Mouse (Mus musculus) MN1 (cell line): ENCODE measurements around the gene Mrnip.
"Not testable (repeated sequence)": the region's sequence is repeated elsewhere in the genome, so short reads cannot be mapped to it uniquely, and the experiment has no call there.

Experiments used
- DNase-seq: peaks from one replicate; pipeline ENCODE4 v3.0.0-alpha.2; 2016; ENCODE audit warnings: low spot score

The Mrnip gene

DNA sequence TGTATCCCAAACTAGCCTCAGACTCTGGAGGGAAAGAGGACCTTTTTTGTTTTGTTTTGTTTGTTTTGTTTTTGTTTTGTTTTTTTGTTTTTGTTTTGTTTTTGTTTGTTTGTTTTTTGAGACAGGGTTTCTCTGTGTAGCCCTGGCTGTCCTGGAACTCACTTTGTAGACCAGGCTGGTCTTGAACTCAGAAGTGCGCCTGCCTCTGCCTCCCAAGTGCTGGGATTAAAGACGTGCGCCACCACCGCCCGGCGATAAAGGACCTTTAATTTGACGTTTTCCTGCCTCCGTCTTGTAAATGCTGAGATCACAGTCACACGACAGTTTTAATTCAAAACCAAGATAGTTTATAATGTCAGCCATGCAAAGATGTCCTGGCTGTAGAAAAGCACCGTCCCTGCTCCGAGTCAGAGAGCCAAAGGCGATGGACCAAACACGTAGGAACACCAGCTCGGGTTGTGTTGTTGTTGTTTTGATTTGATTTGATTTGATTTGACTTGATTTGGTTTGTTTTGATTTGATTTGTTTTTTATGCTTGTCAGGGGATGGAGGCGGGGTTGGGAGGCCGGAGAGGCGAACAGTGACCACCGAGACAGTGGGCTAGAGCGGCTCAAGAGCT is at the start of gene Mrnip:
Gene Mrnip (plus strand): TSS at position 334 of the 619 bp plus-strand sequence.
- DNase-seq = not testable (repeated sequence)

DNA sequence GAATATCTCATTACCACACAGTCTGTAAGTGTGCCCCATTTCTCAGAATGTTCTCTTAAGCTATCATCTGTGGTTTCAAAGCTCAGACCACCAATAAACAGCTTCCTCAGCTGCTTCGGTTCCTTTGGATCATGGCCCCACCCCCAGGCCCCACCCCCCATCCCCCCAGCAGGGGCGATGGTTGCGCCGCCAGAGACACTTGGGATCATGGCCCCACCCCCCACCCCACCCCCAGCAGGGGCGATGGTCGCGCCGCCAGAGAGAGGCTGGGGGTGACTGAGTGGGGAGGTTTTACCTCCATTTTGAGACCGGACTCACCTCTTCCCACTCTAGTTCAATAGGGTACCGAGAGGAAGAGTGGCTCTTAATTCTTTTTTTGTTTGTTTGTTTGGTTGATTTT is 46.5 kb upstream of the Mrnip start:
- no peak for DNase-seq

DNA sequence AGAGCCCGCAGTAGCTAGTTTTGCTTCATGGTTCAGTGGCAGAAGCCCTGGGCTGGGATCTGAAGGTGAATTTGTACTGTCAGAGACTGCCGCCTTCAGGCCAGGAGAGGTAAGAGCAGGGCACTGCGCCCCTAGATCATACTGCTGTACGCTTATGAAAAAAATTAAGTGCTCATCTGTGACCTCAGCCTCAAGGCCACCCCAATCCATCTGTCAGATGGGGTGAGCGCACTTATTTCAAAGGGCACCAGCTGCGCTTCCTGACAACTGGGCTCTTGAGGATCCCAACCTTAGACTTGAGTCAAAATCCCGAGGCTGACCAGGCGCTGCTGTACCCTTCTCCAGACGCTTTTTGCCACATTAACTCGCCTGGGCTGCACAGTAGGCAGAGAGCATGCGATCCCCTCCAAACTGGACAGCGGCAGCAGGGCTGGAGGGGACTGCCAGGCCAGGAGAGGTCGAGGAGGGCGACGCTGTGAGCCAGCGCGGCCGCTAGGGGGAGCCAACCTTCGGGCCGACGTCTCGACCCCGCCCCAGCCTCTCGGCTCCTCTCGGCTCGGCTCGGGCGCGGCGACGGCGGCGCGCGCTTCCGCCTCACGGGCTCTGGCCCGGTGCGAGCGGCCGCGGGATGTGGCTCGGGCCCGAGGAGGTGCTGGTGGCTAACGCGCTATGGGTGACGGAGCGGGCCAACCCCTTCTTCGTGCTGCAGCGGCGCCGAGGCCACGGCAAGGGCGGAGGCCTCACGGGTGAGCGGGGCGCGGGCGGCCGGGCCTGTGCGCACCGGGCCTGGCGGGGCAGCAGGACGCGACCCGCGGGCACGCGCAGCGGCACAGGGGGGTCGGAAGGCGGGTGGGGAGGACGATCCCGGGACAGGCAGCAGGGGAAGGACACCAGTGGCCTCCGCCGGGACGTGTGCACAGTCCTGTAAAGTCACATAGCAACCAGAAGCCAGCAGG is 43.2 kb upstream of the Mrnip start, which contains the start of gene Tbc1d9b:
Gene Tbc1d9b (plus strand): TSS at position 586 of the 956 bp plus-strand sequence.
- peak; percentile 96 for DNase-seq

DNA sequence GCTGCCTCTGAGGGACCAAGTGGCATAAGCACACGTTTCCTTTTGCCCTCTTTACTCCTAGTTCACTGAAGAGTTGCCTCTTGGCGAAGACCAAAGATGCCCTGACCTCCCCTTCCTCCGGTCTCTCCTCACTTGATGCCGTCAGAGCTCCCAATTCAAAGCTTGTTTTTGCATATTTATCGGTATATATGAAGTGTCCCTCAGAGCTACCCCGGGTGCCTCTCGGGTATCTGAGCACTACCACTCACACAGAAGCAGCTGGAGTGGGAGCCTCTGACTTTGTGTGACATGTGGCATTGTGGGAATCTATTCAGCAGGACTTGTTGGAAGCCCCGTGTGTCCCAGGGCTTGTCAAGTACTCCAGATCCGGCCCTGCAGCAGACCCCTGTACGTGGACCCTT is 42.4 kb upstream of the Mrnip start:
- DNase-seq = peak; percentile 21

DNA sequence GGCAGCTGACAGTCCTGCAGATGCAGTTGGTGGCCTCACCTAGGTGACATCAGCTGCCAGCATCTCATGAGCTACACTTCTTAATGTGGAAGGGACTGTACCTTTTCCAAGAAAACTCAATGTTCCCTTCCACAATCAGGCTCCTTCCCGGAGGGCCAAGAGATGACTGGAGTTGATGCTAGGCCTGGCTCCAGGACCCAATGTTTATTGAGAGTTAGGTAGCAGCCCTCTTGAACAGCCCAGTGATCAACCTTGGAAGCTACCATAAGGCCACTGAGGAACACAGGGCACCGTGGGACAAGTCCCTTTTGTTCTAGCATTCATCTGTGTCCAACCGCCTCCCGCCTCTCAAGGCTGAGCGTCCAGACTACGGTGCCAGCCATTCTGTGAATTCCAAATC is 42.0 kb upstream of the Mrnip start:
- DNase-seq = no peak

DNA sequence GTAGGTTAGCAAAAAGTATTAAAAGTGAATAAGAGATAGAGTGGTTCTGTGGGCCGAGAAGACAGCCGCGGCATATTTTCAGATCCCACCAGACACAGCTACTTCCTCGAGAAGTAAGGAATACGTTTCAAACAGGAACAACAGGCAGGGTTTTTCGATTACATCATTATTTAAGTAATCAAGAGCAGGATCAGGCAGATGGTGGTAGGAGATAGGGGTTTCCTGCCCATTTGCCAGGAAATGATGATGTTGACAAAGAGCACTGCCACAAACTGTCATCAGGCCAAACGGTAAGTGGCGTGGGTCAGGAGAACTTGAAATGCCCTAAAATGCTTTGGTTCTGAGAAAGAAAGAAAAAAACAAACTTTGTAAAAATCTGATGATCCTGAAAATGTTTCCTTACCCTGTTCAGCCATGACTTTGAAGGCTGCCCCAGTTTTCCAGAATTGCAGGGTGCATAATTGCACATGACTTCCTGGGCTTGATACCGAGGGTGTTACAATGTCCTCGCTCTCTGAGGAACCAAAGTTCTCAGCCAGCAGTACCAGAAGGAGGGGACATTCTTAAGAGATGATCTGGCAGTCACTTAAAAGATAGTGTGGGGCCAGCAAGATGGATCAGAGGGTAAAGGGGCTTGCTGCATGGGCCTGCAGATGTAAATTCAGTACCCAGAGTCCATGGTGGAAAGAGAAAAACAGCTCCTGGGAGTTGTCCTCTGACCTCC is 39.9 kb upstream of the Mrnip start:
- DNase-seq = no peak

DNA sequence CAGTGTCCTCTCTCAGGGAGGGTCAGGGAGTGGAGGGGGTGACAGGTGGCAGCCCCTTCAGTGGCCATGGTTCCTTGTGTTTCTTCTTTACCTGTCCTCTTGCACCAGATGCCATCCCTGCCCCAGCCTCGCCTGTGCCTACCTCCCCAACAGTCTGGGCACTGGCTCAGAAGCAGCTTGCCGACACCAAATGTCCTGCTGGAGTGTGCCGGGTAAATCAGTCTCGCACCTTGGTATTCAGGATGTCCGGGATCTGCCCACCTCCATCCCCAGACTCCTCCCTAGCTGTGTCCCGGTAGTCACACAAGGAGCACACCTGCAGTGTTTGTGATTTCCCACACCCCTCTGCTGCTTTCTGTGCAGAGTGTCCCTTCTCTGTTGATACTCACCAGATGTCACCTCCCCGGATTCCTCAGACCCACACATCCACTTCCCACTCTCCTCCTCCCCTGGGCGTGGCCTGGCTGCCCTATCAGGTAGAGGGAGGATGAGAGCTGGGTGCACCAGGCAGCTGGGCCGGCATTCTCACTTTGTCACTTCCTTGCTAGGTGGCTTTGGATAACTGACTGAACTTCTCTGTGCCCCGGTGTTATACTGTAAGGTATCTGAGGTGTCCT is 35.9 kb upstream of the Mrnip start:
- no peak for DNase-seq

DNA sequence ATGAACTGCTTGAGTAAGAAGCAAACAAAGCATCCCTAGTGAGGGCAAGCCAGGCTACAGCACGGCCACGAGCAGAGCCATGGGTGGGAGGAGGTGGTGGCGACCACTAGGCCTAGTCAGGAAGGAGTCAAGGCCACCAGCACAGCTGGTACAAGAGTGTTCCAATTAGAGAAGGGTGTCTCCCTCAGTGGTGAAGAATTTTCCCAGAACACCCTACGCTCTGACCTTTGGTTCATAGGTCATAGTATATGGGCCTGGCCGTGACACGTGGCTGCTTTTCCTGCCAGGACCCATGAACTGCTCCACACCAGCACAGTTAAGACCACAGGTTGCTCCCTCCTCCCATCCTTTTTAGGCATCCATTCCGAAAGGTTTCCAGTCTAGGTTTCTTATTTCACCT is 34.7 kb upstream of the Mrnip start:
- DNase-seq = no peak

DNA sequence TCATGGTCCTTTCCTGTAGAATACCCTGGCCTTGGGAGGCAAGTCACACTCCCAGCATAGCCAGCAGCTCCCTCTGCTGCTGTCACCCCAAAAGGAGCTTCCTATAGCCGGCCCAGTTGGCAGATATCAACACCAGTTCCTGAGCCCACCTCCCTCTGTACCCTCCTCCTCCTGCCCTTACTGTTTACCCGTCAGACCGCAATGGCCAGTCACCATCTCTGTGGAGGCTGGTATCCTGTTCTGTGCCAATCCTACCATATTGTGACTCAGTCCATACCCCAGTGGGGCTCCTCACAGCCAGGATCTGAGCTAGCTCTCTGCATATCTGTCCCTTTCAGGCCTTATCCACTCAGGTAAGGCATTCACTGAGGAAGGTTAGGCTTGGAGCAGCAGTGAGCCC is 28.7 kb upstream of the Mrnip start:
- no peak for DNase-seq

DNA sequence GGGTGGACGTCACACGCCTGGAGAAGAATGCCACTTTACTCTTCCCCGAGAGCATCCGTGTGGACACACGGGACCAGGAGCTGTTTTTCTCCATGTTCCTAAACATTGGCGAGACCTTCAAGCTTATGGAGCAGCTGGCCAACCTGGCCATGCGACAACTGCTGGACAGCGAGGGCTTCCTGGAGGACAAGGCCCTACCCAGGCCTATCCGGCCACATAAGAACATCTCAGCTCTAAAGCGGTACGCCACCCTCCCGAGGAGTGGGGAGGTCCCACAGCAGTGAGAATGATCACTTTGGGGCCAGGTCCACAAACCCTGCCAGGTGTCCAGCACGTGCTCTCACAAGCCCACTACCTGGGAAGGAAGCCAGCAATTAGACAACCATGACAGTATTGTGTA is 28.1 kb upstream of the Mrnip start:
- no peak for DNase-seq

DNA sequence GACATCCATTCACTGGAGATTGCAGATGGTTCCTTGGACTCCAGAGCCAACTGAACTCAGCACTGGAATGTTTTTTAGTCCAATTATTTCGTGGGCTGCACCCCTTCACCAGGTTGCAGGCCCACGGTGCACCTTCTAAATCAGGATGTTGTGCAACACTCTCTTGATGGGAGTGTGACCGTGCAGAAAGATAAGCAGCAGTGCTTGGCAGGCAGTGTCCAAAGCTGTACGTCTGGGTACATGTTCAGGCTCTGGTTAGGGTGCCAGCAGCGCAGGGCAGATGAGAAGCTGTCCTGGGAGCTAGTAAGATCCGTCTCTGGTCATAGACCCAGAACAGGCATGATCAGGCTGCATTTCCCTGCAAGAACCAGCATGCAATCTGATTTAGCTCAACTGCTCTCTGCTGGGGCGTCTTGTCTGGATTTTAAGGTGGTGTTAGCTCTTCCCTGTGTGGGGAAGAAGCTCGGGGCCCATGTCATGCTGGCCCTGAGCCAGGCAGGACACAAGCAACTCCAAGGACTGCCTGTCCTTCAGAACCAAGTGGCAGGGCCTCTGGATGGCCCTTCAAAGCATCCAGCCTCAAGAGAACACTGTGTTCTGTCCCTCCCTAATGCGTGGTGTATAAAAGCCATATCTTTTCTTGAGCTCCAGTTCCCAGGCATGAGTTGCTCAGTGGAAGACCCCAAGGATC is 26.8 kb upstream of the Mrnip start:
- DNase-seq = peak; percentile 68

DNA sequence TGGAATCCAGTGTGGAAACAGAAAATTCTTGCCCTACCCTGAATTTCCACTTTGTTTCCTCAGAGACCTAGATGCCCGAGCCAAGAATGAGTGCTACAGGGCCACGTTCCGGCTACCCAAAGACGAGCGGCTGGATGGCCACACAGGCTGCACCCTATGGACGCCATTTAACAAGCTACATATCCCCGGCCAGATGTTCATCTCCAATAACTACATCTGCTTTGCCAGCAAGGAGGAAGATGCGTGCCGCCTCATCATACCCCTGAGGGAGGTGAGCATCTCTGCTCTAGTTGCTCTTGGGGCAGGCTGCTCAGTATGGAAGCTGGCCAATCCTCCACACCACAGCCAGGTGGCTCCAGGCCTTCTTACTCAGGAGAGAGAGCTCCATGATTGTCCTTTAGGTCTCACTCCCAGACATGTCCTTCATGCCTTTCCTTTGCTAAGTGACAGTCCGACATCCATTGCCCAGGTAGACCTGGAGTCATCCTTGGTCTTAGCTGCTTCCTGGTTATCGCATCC is 26.2 kb upstream of the Mrnip start:
- DNase-seq = no peak

DNA sequence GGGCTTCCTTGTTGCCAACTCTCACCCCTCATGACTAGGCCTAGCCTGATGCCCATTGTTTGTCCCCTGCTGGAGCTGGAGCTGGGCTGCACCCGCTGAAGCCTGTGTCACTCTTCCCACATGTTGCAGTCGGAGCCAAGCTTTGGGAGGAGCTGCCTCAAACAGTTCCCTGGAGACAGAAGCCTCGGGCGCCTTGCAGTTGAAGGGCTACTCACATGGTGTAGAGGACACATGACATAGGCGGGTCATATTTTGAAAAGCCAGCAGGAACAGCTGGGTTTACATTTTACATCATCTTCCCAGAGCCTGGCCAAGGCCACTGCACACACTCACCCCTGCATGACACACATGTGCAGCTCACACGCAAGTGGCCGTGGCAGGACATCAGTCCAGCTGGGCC is 25.0 kb upstream of the Mrnip start:
- DNase-seq = peak; percentile 64

DNA sequence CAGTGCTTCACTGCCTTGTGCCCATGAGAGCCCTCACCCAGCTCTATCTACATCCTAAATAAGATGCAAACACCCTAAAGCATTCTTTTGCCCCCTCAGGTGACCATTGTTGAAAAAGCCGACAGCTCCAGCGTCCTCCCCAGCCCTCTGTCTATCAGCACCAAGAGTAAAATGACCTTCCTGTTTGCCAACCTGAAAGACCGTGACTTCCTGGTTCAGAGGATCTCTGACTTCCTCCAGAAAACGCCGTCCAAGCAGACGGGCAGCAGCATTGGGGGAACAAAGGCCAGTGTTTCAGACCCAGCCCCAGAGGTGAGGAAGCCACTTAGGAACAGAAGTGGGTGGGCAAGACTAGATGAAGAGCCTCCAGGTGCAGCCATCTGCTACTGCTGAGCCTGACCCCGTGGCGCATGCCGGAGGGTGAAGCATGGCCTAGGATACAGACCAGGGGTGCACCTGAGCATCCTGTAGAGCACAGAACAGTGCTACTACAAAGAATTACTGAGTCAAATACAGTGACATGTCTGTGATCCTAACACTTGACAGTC is 24.6 kb upstream of the Mrnip start:
- DNase-seq = no peak

DNA sequence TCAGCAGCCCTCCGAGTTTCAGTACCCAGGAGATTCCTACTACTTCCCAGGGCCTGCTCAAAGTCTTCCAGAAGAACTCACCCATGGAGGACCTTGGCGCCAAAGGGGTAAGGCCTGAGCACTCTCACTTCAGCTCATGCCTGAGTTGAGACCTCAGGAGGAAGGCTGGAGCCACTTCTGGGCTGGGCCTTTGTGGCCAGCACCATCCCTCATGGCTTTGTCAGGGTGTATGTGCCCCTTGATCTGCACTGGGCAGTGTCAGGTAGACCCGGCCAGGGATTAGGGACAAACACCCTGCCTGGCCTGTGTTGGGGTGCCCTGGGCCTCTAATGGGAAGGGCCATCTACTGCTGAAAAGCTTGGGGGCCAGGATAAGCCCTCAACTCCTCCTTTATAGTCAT is 22.9 kb upstream of the Mrnip start:
- DNase-seq = no peak

DNA sequence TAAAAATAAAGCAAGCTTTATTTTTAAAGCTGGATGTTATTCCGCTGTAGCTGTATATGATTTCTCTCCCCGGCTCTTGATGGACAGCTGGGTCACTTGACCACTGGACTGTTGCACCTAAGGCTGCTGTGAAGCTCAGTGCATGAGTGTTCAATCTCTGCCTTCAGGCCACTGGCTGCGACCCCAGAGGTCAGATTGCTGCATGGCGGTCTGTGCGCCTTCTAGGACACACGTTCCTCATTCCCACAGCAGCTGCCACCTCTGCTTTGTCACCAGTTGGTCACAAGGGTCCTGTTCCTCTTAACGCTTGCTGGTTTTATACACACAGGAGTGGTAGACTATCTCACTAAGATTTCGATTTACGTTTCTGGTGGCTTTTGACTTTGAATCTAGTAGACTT is 20.1 kb upstream of the Mrnip start:
- no peak for DNase-seq

DNA sequence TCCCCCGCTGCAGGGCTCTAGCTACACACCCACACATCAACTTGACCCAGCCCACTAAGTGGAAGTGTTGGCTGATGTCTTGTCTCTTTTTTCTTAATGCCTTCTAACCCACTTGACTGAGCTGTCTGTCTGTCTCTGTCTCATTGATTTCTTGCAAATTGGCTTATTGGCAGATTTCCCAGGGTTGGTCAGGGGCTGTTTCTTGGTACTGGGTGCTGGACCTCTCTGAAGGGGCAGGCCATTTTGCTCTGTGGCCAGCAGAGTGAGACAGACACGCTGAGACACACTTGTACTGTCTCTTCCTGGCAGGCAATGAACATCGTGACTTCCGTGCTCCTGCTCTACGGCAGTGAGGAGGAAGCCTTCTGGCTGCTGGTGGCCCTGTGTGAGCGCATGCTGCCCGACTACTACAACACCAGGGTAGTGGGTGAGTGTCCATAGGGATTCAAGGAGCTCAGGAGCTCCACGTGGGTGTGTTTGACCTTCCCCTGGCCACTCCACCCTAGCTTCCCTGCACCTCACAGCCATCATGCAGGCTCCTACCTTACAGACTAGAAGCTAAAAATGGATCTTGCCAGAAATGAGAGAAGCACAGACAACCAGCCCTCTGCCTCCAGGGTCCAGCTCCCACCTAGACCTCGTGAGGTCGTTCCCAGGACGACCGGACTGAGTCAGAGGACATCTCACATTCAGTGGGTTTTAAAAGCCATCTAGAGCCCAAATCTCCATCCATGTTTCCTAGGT is 19.3 kb upstream of the Mrnip start:
- DNase-seq = peak; percentile 86

DNA sequence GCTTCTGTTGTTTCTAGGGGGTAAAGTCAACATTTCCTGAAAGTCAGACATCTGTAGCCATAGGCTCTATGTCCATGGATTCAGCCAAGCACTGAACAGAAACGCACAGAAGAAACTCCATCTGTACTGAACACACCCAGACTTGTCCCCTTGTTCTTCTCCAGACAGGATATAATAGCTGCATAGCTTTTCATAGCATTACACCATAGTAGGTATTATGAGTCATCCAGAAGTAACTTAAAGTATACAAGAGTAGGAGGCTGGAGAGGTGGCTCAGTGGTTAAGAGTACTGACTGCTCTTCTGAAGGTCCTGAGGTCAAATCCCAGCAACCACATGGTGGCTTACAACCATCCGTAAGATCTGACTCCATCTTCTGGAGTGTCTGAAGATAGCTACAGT is 18.5 kb upstream of the Mrnip start:
- DNase-seq = peak; percentile 33

DNA sequence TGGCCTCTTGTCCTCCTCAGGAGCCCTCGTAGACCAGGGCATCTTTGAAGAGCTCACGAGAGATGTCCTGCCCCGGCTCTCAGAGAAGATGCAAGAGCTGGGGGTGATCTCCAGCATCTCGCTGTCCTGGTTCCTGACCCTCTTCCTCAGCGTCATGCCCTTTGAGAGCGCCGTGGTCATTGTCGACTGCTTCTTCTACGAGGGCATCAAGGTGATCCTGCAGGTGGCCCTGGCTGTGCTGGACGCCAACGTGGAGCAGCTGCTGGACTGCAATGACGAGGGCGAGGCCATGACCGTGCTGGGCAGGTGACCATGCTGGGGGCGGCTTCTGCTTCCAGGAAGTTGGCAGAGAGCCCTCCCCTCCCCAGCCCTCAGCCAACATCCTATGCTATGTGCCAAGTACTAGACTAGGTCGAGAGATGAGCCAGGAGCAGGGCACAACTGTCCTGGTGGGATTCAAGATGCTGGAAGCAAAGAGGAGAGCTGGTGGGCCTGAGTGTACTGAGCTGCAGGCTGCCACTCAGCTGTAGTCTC is 17.5 kb upstream of the Mrnip start:
- no peak for DNase-seq

DNA sequence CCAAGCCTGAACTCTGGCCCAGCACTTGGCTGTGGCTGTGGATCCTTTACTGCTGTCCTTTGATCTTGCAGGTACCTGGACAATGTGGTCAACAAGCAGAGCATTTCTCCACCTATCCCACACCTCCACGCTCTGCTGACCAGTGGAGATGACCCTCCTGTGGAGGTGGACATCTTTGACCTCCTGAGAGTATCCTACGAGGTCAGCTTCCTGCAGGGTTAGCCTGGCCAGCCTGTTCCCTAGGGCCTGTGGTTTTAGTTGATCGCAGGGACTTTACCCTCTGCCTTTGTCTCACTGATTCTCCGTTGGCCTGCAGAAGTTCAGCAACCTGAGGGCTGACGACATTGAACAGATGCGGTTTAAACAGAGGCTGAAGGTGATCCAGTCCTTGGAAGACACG is 15.9 kb upstream of the Mrnip start:
- DNase-seq = no peak
